Mouse (Mus musculus) 416B (cell line): Measurements from ENCODE around the gene Sytl5.
A peak's percentile ranks its signal among the peaks of the same experiment; 100 is the strongest.

Source experiments
- DNase-seq: peaks from one replicate; pipeline ENCODE4 v3.0.0; 2011; ENCODE audit warnings: low read depth

Sytl5 gene

DNA sequence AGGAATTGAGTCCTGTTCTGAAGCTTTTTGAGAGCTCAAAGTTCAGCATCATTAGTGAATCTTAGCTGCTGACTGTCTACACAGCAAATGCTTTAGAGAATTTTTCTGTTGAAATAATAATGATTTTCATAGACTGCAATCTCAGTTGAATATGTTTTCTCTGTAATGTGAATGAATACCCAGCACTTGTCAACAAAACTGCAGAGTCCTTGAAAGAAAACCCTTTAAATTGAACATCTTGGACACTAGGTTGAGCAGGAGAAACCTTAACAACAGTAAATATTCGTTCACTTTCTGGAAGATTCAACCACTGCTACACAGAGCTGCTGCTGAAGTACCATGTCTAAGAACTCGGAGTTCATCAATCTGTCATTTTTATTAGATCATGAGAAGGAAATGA is at the start of gene Sytl5:
Gene Sytl5, plus strand, starts transcription at position 301 of the 400 bp plus-strand sequence.
- DNase-seq, result no peak

DNA sequence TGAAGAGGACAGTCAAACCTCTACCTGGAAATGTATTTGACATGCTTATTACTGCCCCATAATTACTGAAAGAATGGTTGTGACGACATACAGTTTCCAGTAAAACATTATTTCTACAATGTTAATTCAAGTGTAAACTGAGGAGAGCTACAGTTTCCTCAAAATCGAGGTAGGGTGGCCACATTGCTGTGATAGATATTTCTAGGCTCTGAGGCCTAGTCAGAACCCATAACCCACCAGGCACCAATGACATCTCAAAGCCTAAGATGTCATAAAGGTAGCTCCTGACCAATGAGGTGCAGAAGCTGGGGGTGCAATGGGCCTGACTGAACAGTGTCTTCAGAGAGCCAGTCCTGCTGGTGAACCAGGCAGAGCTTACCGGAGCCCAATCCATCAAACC is 38.8 kb upstream of the Sytl5 start, which contains the start of gene Hypm:
Gene Hypm, plus strand, starts transcription at position 301 of the 400 bp plus-strand sequence.
- DNase-seq, result no peak

DNA sequence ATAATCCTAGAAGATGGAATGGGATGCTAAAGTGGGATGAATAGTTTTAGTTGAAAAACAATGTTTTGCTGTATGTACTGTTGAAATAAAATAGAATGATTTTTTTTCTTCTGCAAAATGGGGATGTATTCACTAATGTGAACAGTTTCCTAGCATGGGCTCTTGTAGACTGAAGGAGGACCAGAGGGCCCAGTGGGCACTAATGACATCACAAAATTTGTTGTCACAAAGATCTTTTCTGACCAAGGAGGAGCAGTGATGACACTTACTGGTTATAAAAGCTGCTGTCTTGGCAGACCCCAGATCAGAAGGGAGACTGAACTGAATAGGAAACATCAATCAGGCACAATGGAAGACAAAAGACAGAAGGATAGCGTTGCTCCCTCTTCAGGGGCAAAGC is 36.0 kb upstream of the Sytl5 start, which contains the start of gene H2al3:
Gene H2al3, plus strand, starts transcription at position 301 of the 400 bp plus-strand sequence.
- no peak for DNase-seq

DNA sequence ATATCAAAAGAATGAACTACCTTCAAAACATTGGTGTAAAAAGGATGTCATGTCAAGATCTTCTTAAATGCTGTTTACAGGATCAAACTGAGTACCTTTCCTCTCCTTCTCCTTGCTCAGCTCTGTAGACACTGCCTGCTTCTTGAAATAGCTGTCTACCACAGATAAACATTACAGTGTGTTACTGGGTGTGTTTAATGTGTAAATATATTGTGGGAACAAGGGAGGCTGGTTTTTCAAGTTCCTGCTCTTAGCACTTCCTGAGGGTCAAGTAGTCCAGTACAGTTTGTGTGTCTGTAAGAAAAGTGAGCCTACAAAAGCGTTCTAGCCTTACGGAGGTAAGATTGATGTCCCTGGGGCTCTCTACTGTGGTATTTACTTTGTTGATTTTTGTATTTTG is 23.6 kb upstream of the Sytl5 start:
- peak; percentile 3 for DNase-seq

DNA sequence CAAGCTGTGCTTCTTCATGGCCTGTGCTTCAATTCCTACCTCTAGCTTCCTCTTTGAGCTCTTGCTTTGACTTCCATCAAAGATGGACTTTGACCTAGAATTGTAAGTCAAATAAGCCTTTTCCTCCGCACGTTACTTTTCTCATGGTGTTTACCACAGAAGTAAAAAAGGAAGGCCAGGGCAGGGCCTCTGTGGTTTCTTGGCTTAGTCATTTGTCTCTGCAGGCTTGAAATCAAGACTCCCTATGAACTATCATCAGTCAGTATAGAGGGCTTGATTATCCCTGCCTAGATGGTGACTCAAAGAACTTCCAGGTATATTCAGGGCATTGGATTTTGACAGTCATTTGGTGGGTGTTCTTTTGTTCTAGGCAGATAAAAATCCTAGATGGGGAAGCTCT is 9.9 kb upstream of the Sytl5 start:
- peak; percentile 72 for DNase-seq

DNA sequence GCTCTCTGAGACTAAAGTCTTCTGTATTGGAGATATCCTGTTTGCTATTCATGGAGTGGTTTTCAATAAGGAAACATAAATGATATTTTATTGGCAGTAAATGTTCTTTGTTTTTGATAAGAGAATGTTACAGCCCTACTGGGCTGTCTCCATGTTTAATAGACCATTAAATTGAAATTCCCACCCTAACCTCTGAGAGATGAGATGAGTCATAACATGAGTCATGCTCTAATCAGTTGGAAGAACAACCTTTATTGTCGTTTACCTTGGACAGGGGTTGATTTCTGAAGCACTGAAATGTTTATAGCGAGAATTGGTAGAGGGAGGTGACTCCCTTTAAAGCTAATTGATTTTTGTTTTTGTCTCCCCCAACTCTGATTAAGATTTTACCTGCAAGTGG is 24.1 kb downstream of the Sytl5 start:
- peak; percentile 42 for DNase-seq

DNA sequence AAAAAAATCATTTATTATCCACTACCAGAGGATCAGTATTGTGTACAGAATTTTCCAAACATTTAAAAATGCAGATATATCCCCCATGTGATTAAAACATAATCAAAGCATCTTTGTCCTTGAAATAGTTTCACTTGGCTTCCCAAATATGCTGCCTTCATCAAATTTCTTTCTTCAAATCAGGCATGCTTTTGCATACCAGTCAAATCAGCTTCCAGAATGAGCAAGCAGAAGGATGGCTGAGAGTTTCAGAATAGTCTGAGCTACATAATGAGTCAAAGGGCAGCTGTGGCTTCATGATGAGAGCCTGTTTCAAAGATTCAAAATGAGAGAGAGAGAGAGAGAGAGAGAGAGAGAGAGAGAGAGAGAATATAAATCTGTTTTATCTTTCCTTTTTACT is 48.4 kb downstream of the Sytl5 start:
- no peak for DNase-seq

DNA sequence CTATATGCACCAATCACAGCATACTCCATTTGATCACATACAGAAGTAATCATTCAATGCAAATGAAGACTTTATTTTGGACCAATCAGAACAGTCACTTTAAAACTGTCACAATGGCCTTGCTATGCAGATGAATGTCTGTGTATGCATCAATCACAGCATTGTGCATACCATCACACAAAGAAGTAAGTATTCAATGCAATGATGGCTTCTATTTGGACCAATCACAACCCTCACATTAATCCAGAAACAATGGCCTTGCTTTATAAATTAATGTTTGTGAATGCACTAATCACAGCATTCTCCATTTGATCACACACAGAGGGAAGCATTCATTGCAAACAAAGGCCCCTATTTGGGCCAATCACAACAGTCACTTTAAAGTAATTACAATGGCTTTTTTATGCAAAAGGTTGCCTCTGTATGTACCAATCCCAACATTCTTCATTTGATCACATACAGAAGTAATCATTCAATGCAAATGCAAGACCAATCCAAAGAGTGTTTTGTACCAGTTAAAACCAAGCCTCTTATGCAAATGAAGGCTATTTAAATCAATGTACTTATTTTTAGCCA is 98.8 kb downstream of the Sytl5 start:
- no peak for DNase-seq

DNA sequence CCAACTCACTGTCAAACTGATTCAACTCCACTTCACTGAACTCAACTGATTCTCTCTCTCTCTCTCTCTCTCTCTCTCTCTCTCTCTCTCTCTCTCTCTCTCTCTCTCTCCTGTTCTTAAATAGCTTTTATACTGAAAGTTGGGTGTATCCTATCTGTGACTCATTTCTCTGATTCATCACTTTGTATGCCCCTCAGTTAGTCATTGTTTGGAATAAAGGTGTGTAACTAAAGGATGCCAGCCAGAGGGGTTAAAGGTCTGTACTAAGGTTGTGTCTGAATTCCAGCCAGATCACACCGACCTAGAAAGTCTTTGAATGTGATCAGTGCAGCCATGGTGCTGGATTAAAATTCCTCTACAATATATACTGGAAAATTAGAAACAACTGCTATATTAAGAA is 115.3 kb downstream of the Sytl5 start:
- DNase-seq, result no peak

DNA sequence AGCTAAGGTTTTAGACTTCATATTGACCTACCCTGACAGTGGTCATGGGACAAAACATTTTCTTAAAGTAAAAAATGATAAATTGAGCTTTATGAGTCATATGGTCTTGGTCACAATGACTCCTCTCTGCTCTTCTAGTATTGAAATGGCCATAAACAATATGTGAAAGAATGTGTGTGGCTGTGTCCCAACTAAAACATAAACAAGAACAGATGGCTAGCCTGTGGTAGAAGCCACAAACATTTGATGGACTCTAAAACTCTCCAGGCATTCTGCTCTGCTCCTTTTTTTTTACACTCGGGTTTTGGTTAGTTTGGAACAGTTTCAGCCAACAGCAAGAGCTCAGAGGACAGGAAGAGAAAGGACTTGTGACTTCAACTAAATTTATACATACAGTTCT is 120.5 kb downstream of the Sytl5 start:
- DNase-seq, result no peak

DNA sequence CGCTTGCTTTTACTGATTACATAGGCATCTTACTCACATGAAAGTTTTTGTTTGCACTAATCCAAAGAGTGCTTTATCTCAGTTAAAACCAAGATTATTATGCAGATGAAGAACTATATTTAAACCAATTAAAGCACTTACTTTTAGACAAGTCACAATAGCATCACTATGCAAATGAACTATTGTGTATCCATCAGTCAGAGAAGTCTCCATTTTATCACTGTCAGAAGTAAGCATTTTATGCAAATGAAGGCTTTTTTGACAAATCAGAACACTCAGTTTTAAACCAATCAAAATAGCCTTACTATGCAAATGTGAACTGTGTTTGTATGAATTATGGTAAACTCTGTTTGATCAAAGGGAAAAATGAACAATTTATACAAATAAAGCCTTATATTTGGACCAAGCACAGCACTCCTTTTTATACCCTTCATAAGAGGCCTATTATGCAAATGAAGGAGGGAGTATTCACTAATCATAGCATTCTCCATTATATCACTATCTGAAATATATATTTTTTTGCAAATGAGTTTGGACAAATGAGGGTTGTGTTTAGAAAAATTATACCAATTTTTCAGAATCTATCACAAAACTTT is 122.4 kb downstream of the Sytl5 start:
- DNase-seq, result no peak

DNA sequence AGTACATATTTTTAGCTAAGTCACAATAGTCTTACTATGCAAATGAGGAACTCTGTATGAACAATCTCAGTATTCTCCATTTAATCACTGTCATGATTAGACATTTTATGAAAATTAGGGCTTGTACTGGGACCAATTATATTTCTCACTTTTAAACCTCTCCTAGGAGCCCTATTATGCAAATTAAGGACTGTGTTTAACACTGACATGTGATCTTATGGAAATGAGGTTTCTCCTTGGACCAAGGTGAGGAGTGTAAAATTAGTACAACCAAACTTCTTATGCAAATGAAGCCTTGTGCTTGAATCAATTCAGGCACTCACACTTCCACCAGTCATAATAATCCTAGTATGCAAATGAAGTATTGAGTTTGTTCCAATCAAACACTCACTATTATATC is 124.8 kb downstream of the Sytl5 start:
- no peak for DNase-seq

DNA sequence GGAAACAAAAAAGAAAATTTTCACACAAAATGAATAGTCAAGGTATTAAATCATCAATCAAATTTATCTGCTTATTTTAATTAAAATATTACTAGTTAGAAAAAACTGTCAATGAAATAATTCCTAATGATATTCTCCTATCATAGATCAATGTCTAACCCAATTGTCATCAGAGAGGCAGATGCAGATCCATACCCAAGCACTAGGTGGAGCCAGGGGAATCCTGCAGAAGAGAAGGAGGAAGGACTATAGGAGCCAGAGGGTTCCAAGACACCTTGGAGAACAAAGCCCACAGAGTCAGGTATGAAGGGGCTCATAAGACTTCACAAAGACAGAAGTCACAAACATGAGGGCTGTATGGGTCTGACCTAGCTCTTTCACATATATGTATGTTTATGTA is 149.2 kb downstream of the Sytl5 start:
- DNase-seq, result peak; percentile 8
